Mouse (Mus musculus) cortical plate, adult 2 months (tissue): ENCODE measurements at regions not wholly inside any gene's neighbourhood (a gene's known extent, or its start where the extent isn't known, plus 50 kb on each side); places are given as distances from the start of the nearest gene placed in this dataset.

ENCODE experiments used
- CTCF ChIP-seq: fragments of 200-500 bp; IDR thresholded peaks from 2 replicates; pipeline ENCODE4 v1.5.1; 2011; ENCODE audit warnings: mild to moderate bottlenecking, control low read depth, low read length; ENCODE audit not compliant: insufficient read depth; ENCODE audit errors: extremely low read depth
- POLR2A ChIP-seq: fragments of 200-500 bp; IDR thresholded peaks from 2 replicates; pipeline ENCODE4 v1.6.1; 2011; ENCODE audit warnings: mild to moderate bottlenecking, low read length, control low read depth; ENCODE audit not compliant: insufficient read depth; ENCODE audit errors: extremely low read depth

DNA sequence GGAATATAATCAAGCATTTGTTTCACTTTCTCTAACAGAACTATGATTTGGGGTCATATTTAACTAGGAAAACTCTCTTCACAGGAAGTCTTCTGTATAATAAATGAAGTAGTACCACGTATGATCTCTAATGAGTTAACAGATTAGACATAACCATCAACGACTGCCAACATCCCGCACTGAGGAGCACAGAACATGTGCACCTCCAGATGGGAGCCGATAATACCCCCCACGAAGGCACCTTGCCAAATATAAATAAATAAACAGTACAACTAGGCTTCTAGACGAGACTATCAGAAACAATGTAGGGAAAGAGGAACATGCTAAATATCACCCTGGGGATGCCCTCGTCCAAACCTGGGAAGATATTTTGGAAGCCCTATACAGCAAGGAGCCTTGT is 114.8 kb upstream of the Cited2 start:
- TF ChIP-seq CTCF (no peak), POLR2A (no peak)
